Mouse (Mus musculus) T-helper 2 cell (primary cell): ENCODE measurements at regions not wholly inside any gene's neighbourhood (a gene's known extent, or its start where the extent isn't known, plus 50 kb on each side); places are given as distances from the start of the nearest gene placed in this dataset.

Experiments
- in situ Hi-C: fragments of 300-600 bp; cut with MboI, MseI; formaldehyde crosslinking; loops from one replicate; pipeline ENCODE4 v1.15.1; 2025; ENCODE audit warnings: high pct_unique_total_duplicates

GRCm38 (mm10) chr2:57185151-57185550 lies 52.3 kb upstream of the Gpd2 start:
- in situ Hi-C loops, result loop anchor here (5.0 to 10.0 kb wide), 2 partner anchors 42 to 1370 kb away; no protein-coding TSS in a partner anchor

DNA sequence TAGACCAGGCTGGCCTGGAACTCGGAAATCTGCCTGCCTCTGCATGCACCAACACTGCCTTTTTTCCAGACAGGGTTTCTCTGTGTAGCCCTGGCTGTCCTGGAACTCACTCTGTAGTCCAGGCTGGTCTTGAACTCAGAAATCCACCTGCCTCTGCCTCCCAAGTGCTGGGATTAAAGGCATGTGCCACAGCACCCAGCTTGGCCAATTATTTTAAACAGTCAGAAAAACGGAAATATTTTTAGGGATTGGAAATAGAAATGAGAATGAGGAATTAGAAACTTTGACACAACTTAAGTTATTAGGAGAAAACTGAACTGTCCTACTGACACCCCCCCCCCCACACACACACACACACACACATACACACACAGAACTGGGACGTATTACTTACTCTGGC lies 54.3 kb upstream of the Gpd2 start:
- in situ Hi-C loops, result loop anchor here (10.0 kb wide), 1 partner anchor 1372 kb away; no protein-coding TSS in a partner anchor

- in situ Hi-C loops, result loop anchor here (10.0 kb wide), 1 partner anchor 1373 kb away; no protein-coding TSS in a partner anchor
Measured at GRCm38 (mm10) chr2:57181692-57182541, 55.5 kb upstream of the Gpd2 start.

- in situ Hi-C loops, result loop anchor here (10.0 kb wide), 1 partner anchor 1373 kb away; no protein-coding TSS in a partner anchor
Measured at GRCm38 (mm10) chr2:57181350-57181691, 56.1 kb upstream of the Gpd2 start.

GRCm38 (mm10) chr2:57178056-57178455 lies 54.3 kb upstream of the Nr4a2 start:
- in situ Hi-C loops, result no loop called here

- in situ Hi-C loops, result no loop called here
Measured at GRCm38 (mm10) chr2:57176547-57176946, 52.7 kb upstream of the Nr4a2 start.

- in situ Hi-C loops, result no loop called here
Measured at GRCm38 (mm10) chr2:57175219-57175618, 51.4 kb upstream of the Nr4a2 start.
